Mouse (Mus musculus) erythroblast, embryonic 14.5 days (primary cell): ENCODE data around the gene Cd47.

Experiments used
- GATA1 ChIP-seq: IDR thresholded peaks from 2 replicates; pipeline ENCODE4 v1.6.1; 2012; ENCODE audit warnings: low read length, inconsistent platforms, mixed read lengths
- TAL1 ChIP-seq: IDR thresholded peaks from 3 replicates; pipeline ENCODE4 v1.6.1; 2012; ENCODE audit warnings: low read length, inconsistent platforms, mixed read lengths

- TF ChIP-seq GATA1 (no peak), TAL1 (no peak)
Observed at GRCm38 (mm10) chr16:49761981-49762380, 38.4 kb upstream of the Cd47 start.
